Mouse (Mus musculus): Measurements from ENCODE around the gene Iqcj.

Gene Iqcj

GRCm38 (mm10) chr3:67959672-67960071 lies 67.7 kb downstream of the Iqcj start:
- DNase-seq (ENCODE audit: low spot score) = no peak

- DNase-seq (ENCODE audit: low spot score) = no peak
Measured at GRCm38 (mm10) chr3:67960133-67960532, 68.1 kb downstream of the Iqcj start.

GRCm38 (mm10) chr3:67960727-67961126 lies 68.7 kb downstream of the Iqcj start:
- no peak for DNase-seq (ENCODE audit: low spot score)

- no peak for DNase-seq (ENCODE audit: low spot score)
Measured at GRCm38 (mm10) chr3:67961934-67962639, 70.1 kb downstream of the Iqcj start.

- no peak for DNase-seq (ENCODE audit: low spot score)
Measured at GRCm38 (mm10) chr3:67974340-67974998, 82.4 kb downstream of the Iqcj start.

GRCm38 (mm10) chr3:67980006-67980405 lies 88.0 kb downstream of the Iqcj start:
- DNase-seq (ENCODE audit: low spot score) = no peak

- no peak for DNase-seq (ENCODE audit: low spot score)
Measured at GRCm38 (mm10) chr3:67983329-67983728, 91.3 kb downstream of the Iqcj start.

- no peak for DNase-seq (ENCODE audit: low spot score)
Measured at GRCm38 (mm10) chr3:68002415-68002814, 110.4 kb downstream of the Iqcj start.

GRCm38 (mm10) chr3:68012342-68012741 lies 120.3 kb downstream of the Iqcj start:
- no peak for DNase-seq (ENCODE audit: low spot score)

GRCm38 (mm10) chr3:68015786-68016185 lies 123.8 kb downstream of the Iqcj start:
- no peak for DNase-seq (ENCODE audit: low spot score)

GRCm38 (mm10) chr3:68019401-68019800 lies 127.4 kb downstream of the Iqcj start:
- DNase-seq (ENCODE audit: low spot score) = no peak

GRCm38 (mm10) chr3:68036097-68036496 lies 144.1 kb downstream of the Iqcj start:
- DNase-seq (ENCODE audit: low spot score) = no peak

GRCm38 (mm10) chr3:68042951-68043350 lies 150.9 kb downstream of the Iqcj start:
- no peak for DNase-seq (ENCODE audit: low spot score)

GRCm38 (mm10) chr3:68045475-68046416 lies 153.7 kb downstream of the Iqcj start:
- DNase-seq (ENCODE audit: low spot score) = peak; percentile 8

GRCm38 (mm10) chr3:68053538-68053937 lies 161.5 kb downstream of the Iqcj start:
- DNase-seq (ENCODE audit: low spot score) = no peak

- no peak for DNase-seq (ENCODE audit: low spot score)
Measured at GRCm38 (mm10) chr3:68055071-68055470, 163.1 kb downstream of the Iqcj start.

GRCm38 (mm10) chr3:68056373-68057275 lies 164.6 kb downstream of the Iqcj start:
- DNase-seq (ENCODE audit: low spot score) = peak; percentile 78

- no peak for DNase-seq (ENCODE audit: low spot score)
Measured at GRCm38 (mm10) chr3:68059162-68059800, 167.3 kb downstream of the Iqcj start.

- DNase-seq (ENCODE audit: low spot score) = peak; percentile 23
Measured at GRCm38 (mm10) chr3:68064731-68065130, 172.7 kb downstream of the Iqcj start, which contains the start of gene Schip1. TSS of gene Schip1 (plus strand) at chr3:68064802.

- no peak for DNase-seq (ENCODE audit: low spot score)
Measured at GRCm38 (mm10) chr3:68071395-68072386, 179.7 kb downstream of the Iqcj start.

All from urinary bladder, postnatal 25 days (tissue).